23 mouse cellular contexts compared by ENCODE assay signal in the genomic region with DNA sequence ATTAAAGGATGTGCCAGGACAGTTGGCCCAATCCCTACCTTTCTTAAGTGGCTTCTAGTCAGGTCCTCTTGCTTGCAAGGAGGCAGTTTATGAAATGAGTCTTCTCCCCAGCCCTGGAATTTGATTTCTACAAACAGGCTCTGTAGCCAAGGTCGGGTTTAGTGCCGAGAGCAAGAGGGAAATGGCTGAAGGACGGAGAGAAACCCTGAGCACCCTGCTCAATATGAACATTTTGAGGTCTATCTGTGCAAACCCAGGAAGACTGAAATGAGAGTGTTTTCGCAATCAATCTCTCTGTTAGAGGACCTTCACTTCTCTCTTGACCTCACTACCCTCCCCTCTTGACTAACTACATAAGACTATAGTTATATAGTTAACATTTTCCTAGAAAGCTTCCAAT.
A peak's percentile ranks its signal among the peaks of the same experiment; 100 is the strongest.
DNase-seq lines count a peak whose midpoint lies in the region.
"Had no signal": no experiment of that assay in that cellular context is flagged by ENCODE, and none has a peak within 500 bp of the region (broad histone marks: within the 10 kb centered on the region; RNA-seq: fewer than 3 reads in every experiment).

No protein-coding gene starts in this region.

- H3K27ac ChIP-seq in limb, embryonic 10.5 days, result 0 out of 2 replicates have a peak overlapping the region, but pooled peaks have one; percentile 5
- H3K27ac ChIP-seq: forebrain, embryonic 15.5 days; hindbrain, embryonic 15.5 days; liver, embryonic 12.5 days; midbrain, embryonic 15.5 days; stomach, embryonic 15.5 days had no signal

- no peaks in the 10 kb centered on the region for H3K9me3 ChIP-seq in limb, embryonic 10.5 days (replicated peaks)
- H3K9me3 ChIP-seq: forebrain, embryonic 15.5 days; hindbrain, embryonic 15.5 days; liver, embryonic 12.5 days; midbrain, embryonic 15.5 days; stomach, embryonic 15.5 days had no signal

- no peaks in the 10 kb centered on the region for H3K36me3 ChIP-seq in limb, embryonic 10.5 days
- H3K36me3 ChIP-seq: forebrain, embryonic 15.5 days; hindbrain, embryonic 15.5 days; liver, embryonic 12.5 days; midbrain, embryonic 15.5 days; stomach, embryonic 15.5 days had no signal

- peak; percentile 57 for DNase-seq in adrenal gland, adult 2 months
- DNase-seq in adrenal gland, adult 18-20 months (ENCODE audit: low spot score in 2 of 2), result no peak
- peak; percentile 50 for DNase-seq in ovary, adult 18-20 months (ENCODE audit: low spot score)
- no peak for DNase-seq in ovary, postnatal 10 days (ENCODE audit: low spot score)
- no peak for DNase-seq in limb, embryonic 10.5 days (ENCODE audit: low spot score)
- DNase-seq in natural killer cell, adult 2 months (ENCODE audit: low spot score in 2 of 2), result no peak
- no peak for DNase-seq in embryo, embryonic 10.5 days (ENCODE audit: low spot score)
- DNase-seq: cerebellum, adult 11 months; cerebellum, adult 9-11 months; gastrocnemius, postnatal 25 days; heart, postnatal 4 days; kidney, adult 8-10 months; kidney, postnatal 10 days; left cerebral cortex, postnatal 4 days; lung, embryonic 14.5 days; thymus, postnatal 25 days had no signal

- no peak overlapping the region for H3K4me3 ChIP-seq in limb, embryonic 10.5 days
- H3K4me3 ChIP-seq: forebrain, embryonic 15.5 days; hindbrain, embryonic 15.5 days; liver, embryonic 12.5 days; megakaryocyte, embryonic 14.5 days; midbrain, embryonic 15.5 days; myocyte; stomach, embryonic 15.5 days had no signal

- no peaks in the 10 kb centered on the region for H3K27me3 ChIP-seq in limb, embryonic 10.5 days (ENCODE audit: low read depth, poor library complexity, severe bottlenecking)
- H3K27me3 ChIP-seq: forebrain, embryonic 15.5 days; hindbrain, embryonic 15.5 days; midbrain, embryonic 15.5 days; stomach, embryonic 15.5 days had no signal

- 93% methylated on average over 4 of the region's 4 CpGs for WGBS in limb, embryonic 10.5 days

- peaks cover 47% of the 10 kb centered on the region for H3K4me1 ChIP-seq in limb, embryonic 10.5 days
- H3K4me1 ChIP-seq: megakaryocyte, embryonic 14.5 days had no signal

Comparison
In these comparisons a context has a peak if more than half of its experiments do, and no peak if none do; other contexts are left out.
1. DNase-seq: peak in adrenal gland, adult 2 months (single experiment) and ovary, adult 18-20 months (single experiment); none in adrenal gland, adult 18-20 months (0 of 2), ovary, postnatal 10 days (single experiment), limb, embryonic 10.5 days (single experiment), natural killer cell, adult 2 months (0 of 2) and embryo, embryonic 10.5 days (single experiment).